Mouse (Mus musculus) CH12.LX (cell line): ENCODE measurements around the gene Plcb1. TPM values are rescaled to one million over a fixed set of nuclear protein-coding genes. Genes with fewer than 3 reads are reported as not detected.

ENCODE experiments used
- DNase-seq: peaks from one replicate; pipeline ENCODE4 v3.0.0-alpha.2; 2013; ENCODE audit errors: extremely low read depth
- H3K27ac ChIP-seq: 2 replicates; pipeline ENCODE4 v1.5.1; 2012; ENCODE audit warnings: low read depth, mild to moderate bottlenecking, control low read depth, moderate library complexity; ENCODE audit not compliant: insufficient read depth
- H3K27me3 ChIP-seq: replicated peaks from 2 replicates; pipeline ENCODE3; 2012; ENCODE audit warnings: inconsistent platforms
- H3K36me3 ChIP-seq, 2 experiments: replicated peaks in 1 of 2; 2 replicates each; pipeline versions ENCODE3 to v1.6.1; 2012; ENCODE audit warnings: inconsistent platforms in 1 of 2, low read length in 1 of 2, mild to moderate bottlenecking in 1 of 2, mixed read lengths in 1 of 2, moderate library complexity in 1 of 2; ENCODE audit not compliant: control insufficient read depth in 1 of 2, insufficient read depth in 1 of 2
- H3K4me1 ChIP-seq, 2 experiments: 2 replicates each; pipeline ENCODE4 v1.6.1; 2012; ENCODE audit warnings: inconsistent platforms in 1 of 2, moderate library complexity in 1 of 2; ENCODE audit not compliant: insufficient read depth in 2 of 2, control insufficient read depth in 1 of 2
- H3K4me2 ChIP-seq: 2 replicates; pipeline ENCODE4 v1.6.1; 2012; ENCODE audit warnings: low read depth, mild to moderate bottlenecking, control low read depth; ENCODE audit not compliant: poor library complexity, insufficient read depth, severe bottlenecking
- H3K4me3 ChIP-seq, 3 experiments: fragments of 150-350 bp in 1 of 3; sonication (generic) in 1 of 3; replicated peaks in 1 of 3; 2 replicates each; pipeline versions ENCODE3 to v1.5.1; 2011 to 2012; ENCODE audit warnings: low read depth in 2 of 3, low read length in 2 of 3, mild to moderate bottlenecking in 2 of 3, moderate library complexity in 2 of 3, control low read depth in 1 of 3, improper control_type of control experiment in 1 of 3, inconsistent platforms in 1 of 3, mixed read lengths in 1 of 3; ENCODE audit not compliant: poor library complexity in 1 of 3
- H3K79me2 ChIP-seq: replicated peaks from 2 replicates; pipeline ENCODE4 v1.6.1; 2012; ENCODE audit warnings: mild to moderate bottlenecking, moderate library complexity; ENCODE audit not compliant: control insufficient read depth, poor library complexity, insufficient read depth, severe bottlenecking; ENCODE audit errors: extremely low read depth
- H3K9ac ChIP-seq: 2 replicates; pipeline ENCODE4 v1.6.1; 2012; ENCODE audit warnings: low read depth, mild to moderate bottlenecking, control low read depth, moderate library complexity; ENCODE audit not compliant: insufficient read depth
- H3K9me3 ChIP-seq: replicated peaks from 2 replicates; pipeline ENCODE3; 2012; ENCODE audit warnings: low read length, inconsistent platforms, mixed read lengths
- ELF1 ChIP-seq: IDR thresholded peaks from 2 replicates; pipeline ENCODE4 v1.6.1; 2014; ENCODE audit warnings: low read depth, mild to moderate bottlenecking, inconsistent platforms, low read length, improper control_type of control experiment
- ETS1 ChIP-seq: conservative IDR thresholded peaks from 2 replicates; pipeline ENCODE4 v1.6.1; 2012; ENCODE audit warnings: low read depth, mild to moderate bottlenecking, inconsistent platforms, low read length, improper control_type of control experiment, moderate library complexity
- GABPA ChIP-seq: IDR thresholded peaks from 2 replicates; pipeline ENCODE4 v1.6.1; 2012; ENCODE audit warnings: low read depth, low read length, improper control_type of control experiment, inconsistent platforms; ENCODE audit not compliant: insufficient replicate concordance
- HCFC1 ChIP-seq: IDR thresholded peaks from 2 replicates; pipeline ENCODE4 v1.6.1; 2012; ENCODE audit warnings: low read depth, mild to moderate bottlenecking, inconsistent platforms, low read length, improper control_type of control experiment
- MAFK ChIP-seq: IDR thresholded peaks from 2 replicates; pipeline ENCODE4 v1.6.1; 2011; ENCODE audit warnings: low read length, improper control_type of control experiment; ENCODE audit not compliant: insufficient replicate concordance
- MEF2A ChIP-seq: IDR thresholded peaks from 2 replicates; pipeline ENCODE4 v1.6.1; 2014; ENCODE audit warnings: low read depth, mild to moderate bottlenecking, inconsistent platforms, low read length, improper control_type of control experiment, borderline replicate concordance
- MYC ChIP-seq: IDR thresholded peaks from 2 replicates; pipeline ENCODE4 v1.6.1; 2011; ENCODE audit warnings: low read depth, mild to moderate bottlenecking, improper control_type of control experiment, low read length
- NELFE ChIP-seq: IDR thresholded peaks from 2 replicates; pipeline ENCODE4 v1.6.1; 2011; ENCODE audit warnings: low read depth, low read length, improper control_type of control experiment
- NRF1 ChIP-seq: IDR thresholded peaks from 2 replicates; pipeline ENCODE4 v1.6.1; 2014; ENCODE audit warnings: low read depth, mild to moderate bottlenecking, inconsistent platforms, low read length, improper control_type of control experiment, moderate library complexity
- POLR2AphosphoS2 ChIP-seq: IDR thresholded peaks from 2 replicates; pipeline ENCODE4 v1.6.1; 2011; ENCODE audit warnings: low read depth, low read length, improper control_type of control experiment
- UBTF ChIP-seq: IDR thresholded peaks from 2 replicates; pipeline ENCODE4 v1.6.1; 2012; ENCODE audit warnings: low read depth, mild to moderate bottlenecking, inconsistent platforms, low read length, improper control_type of control experiment, moderate library complexity
- USF1 ChIP-seq: IDR thresholded peaks from 2 replicates; pipeline ENCODE4 v1.6.1; 2014; ENCODE audit warnings: low read depth, mild to moderate bottlenecking, inconsistent platforms, low read length, improper control_type of control experiment
- ZC3H11A ChIP-seq: IDR thresholded peaks from 2 replicates; pipeline ENCODE4 v1.6.1; 2012; ENCODE audit warnings: low read depth, mild to moderate bottlenecking, inconsistent platforms, low read length, improper control_type of control experiment
- dilution Hi-C: fragments of 300-500 bp; cut with MboI; formaldehyde crosslinking; loops from 2 replicates; pipeline ENCODE4 v1.14.3; 2020; ENCODE audit warnings: low sequenced_read_pairs; ENCODE audit not compliant: extremely low pct_unique_long_range_greater_than_20kb, extremely low pct_ligation_motif_present
- in situ Hi-C: fragments of 300-500 bp; cut with MboI; formaldehyde crosslinking; loops from 3 replicates; pipeline ENCODE4 v1.14.3; 2019; ENCODE audit warnings: low sequenced_read_pairs, low pct_ligation_motif_present, low pct_unique_long_range_greater_than_20kb, mixed read lengths
- polyA plus RNA-seq: library from polyadenylated mRNA; unstranded; fragments of >175 nt; gene quantifications from 2 replicates; pipeline ENCODE4 v1.2.1, GENCODE M21; 2012; ENCODE audit warnings: low read depth; ENCODE audit not compliant: insufficient read length
- total RNA-seq, 2 experiments: library from RNA; depleted of rRNA; stranded (reverse); fragments of 300-350 nt in 1 of 2; fragments of >200 nt in 1 of 2; gene quantifications; 2 replicates each; pipeline ENCODE4 v1.2.3; 2012 to 2014

Gene Plcb1
- total and polyA plus RNA-seq, 3 experiments: not detected

DNA sequence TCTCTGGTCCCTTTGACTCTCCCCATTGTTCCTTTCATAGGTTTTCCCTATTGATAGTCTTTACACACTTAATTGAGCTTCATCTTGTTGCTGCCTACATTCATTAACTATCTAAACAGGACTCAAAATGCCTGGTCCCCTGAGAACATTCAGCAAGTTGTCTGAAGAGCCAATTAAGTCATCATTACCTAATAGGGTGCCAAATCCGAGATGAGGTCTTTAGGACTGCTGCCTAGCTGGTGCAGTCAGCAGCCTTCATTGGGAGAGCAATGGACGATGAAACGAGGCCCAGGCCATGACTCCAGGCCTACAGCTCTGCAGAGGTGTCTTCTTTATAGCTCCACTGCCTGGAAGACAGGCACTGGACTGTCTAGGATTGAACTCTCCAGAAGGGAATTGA is 710.7 kb downstream of the Plcb1 start:
- in situ Hi-C loops: no loop called here
- Histone ChIP-seq H3K4me3 (no peak overlapping the region), H3K27me3 (no peaks in the 10 kb centered on the region), H3K79me2 (no peaks in the 10 kb centered on the region), H3K36me3 (no peaks in the 10 kb centered on the region), H3K4me2 (no peak overlapping the region), H3K4me1 (no peaks in the 10 kb centered on the region), H3K9ac (no peak overlapping the region), H3K27ac (no peak overlapping the region), H3K9me3 (peaks cover 48% of the 10 kb centered on the region)
- dilution Hi-C loops: no loop called here
- TF ChIP-seq POLR2AphosphoS2 (no peak), ELF1 (no peak), UBTF (no peak), ETS1 (no peak), ZC3H11A (no peak), MEF2A (no peak), NELFE (no peak), USF1 (no peak)
- no peak for DNase-seq

DNA sequence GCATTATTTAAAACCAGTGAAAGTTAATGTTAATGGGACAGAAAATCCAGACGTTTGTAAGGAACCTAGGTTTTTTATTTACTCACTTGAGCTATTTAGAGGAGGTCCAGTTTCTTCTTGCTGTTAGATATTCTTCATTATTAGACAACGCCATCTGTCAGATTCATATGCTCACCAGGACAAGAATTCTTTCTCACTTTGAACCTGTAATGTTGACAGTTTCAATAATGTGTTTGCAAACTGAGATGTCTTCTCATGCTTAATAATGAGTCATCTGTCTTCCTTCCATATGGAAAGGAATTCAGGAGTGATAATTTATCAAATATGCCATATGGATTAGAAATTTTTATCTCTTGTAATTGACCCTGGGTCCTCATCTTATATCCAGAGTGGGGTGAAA is 711.4 kb downstream of the Plcb1 start:
- no peak for DNase-seq
- no peaks in the 10 kb centered on the region for H3K4me1 ChIP-seq
- no peak overlapping the region for H3K27ac ChIP-seq
- H3K4me3 ChIP-seq: no peak overlapping the region
- H3K9ac ChIP-seq: no peak overlapping the region
- dilution Hi-C loops (no loop called here), in situ Hi-C loops (no loop called here)
- no peak overlapping the region for H3K4me2 ChIP-seq
- TF ChIP-seq NRF1: no peak
- H3K27me3 ChIP-seq: no peaks in the 10 kb centered on the region
- peaks cover 45% of the 10 kb centered on the region for H3K9me3 ChIP-seq
- no peaks in the 10 kb centered on the region for H3K36me3 ChIP-seq
- H3K79me2 ChIP-seq: no peaks in the 10 kb centered on the region

DNA sequence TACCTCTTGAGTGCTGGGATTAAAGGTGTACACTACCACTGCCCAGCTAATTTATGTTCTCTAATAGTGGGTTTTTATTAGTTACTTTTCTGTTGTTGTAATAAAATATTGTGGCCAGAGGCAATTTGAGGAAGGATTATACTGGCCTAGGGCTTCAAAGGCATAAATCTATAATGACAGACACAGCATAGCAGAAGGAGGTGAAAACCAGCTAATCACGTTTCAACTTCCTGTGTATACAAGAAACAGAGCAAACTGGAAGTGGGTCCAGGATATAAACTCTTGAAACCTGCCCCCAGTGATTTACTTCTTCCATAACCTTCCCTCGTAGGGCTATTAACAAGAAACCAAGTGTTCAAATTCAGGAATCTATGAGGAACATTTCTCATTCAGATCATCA is 715.0 kb downstream of the Plcb1 start:
- H3K9ac ChIP-seq: no peak overlapping the region
- no peak overlapping the region for H3K4me2 ChIP-seq
- no peaks in the 10 kb centered on the region for H3K79me2 ChIP-seq
- H3K4me3 ChIP-seq: no peak overlapping the region
- no peak overlapping the region for H3K27ac ChIP-seq
- H3K9me3 ChIP-seq: peaks cover 38% of the 10 kb centered on the region
- DNase-seq: no peak
- no peaks in the 10 kb centered on the region for H3K36me3 ChIP-seq
- TF ChIP-seq MEF2A (no peak), HCFC1 (no peak), MAFK (no peak), GABPA (no peak), MYC (no peak)
- TF ChIP-seq, all 38 proteins: peak for 0
- in situ Hi-C loops: no loop called here
- dilution Hi-C loops: no loop called here
- Histone ChIP-seq H3K27me3 (no peaks in the 10 kb centered on the region), H3K4me1 (no peaks in the 10 kb centered on the region)
